In the genomic region with DNA sequence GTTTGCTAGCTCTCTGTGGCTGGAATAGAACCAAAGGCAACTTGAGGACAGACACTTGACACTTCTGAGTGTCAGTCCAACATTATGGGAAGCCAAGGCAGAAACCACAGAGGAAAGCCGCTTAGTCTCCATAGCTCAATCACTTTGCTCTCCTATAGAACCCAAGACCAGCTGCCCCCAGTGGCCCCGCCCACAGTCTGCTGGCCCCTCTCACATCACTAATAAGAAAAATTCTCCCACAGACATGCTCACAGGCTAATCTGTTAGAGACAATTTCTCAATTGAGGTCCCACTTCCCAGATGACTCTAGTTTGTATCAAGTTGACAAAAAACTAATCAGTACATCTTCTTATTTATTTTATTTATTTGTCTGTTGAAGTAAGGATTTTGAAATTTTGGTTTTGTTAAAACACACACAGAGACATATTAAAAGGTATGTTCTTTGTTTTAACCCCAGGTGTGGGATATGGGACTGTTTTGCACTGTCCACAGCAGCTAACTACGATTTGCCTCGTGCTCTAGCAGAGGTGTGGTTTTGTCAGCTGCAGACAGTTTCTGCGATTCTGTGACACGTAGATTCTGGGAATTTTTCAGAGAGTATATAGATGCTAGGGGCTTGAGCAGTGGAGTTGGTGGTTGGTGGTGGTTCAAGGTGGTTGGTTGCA, we compare ENCODE assay signal across 22 mouse cellular contexts.
"Had no signal": no experiment of that assay in that cellular context is flagged by ENCODE, and none has a peak within 500 bp of the region (broad histone marks: within the 10 kb centered on the region; RNA-seq: fewer than 3 reads in every experiment).

No protein-coding gene starts in this region.

- H3K36me3 ChIP-seq: limb, embryonic 10.5 days; limb, embryonic 13.5 days; liver, embryonic 12.5 days; liver, embryonic 15.5 days; lung, embryonic 15.5 days; midbrain, embryonic 12.5 days; midbrain, embryonic 15.5 days; neural tube, embryonic 12.5 days; neural tube, embryonic 15.5 days; stomach, embryonic 15.5 days had no signal

- ATAC-seq: liver, embryonic 12.5 days; midbrain, embryonic 15.5 days had no signal

- DNase-seq: kidney, adult 2 months; kidney, postnatal 25 days; layer of hippocampus, adult 9-11 months; liver; lung, adult 18-20 months; lung, postnatal 10 days; lung, postnatal 4 days; retina, postnatal 1 day; thymus, adult 18-20 months; thymus, postnatal 36 days had no signal

- H3K4me2 ChIP-seq: limb, embryonic 13.5 days; liver, embryonic 12.5 days; liver, embryonic 15.5 days; lung, embryonic 15.5 days; midbrain, embryonic 12.5 days; midbrain, embryonic 15.5 days; neural tube, embryonic 12.5 days; neural tube, embryonic 15.5 days; stomach, embryonic 15.5 days had no signal

- H3K4me3 ChIP-seq: layer of hippocampus, adult 2 months; limb, embryonic 10.5 days; limb, embryonic 13.5 days; liver, embryonic 12.5 days; liver, embryonic 15.5 days; lung, embryonic 15.5 days; midbrain, embryonic 12.5 days; midbrain, embryonic 15.5 days; neural tube, embryonic 12.5 days; neural tube, embryonic 15.5 days; stomach, embryonic 15.5 days had no signal

- H3K4me1 ChIP-seq: liver, embryonic 12.5 days; liver, embryonic 15.5 days; midbrain, embryonic 12.5 days had no signal

- H3K9ac ChIP-seq: limb, embryonic 13.5 days; liver, embryonic 12.5 days; liver, embryonic 15.5 days; lung, embryonic 15.5 days; midbrain, embryonic 12.5 days; midbrain, embryonic 15.5 days; neural tube, embryonic 12.5 days; neural tube, embryonic 15.5 days; stomach, embryonic 15.5 days had no signal

- H3K27ac ChIP-seq: kidney, postnatal 0 days; layer of hippocampus, adult 2 months; limb, embryonic 10.5 days; limb, embryonic 13.5 days; liver, embryonic 12.5 days; liver, embryonic 15.5 days; lung, embryonic 15.5 days; midbrain, embryonic 12.5 days; midbrain, embryonic 15.5 days; neural tube, embryonic 12.5 days; neural tube, embryonic 15.5 days; stomach, embryonic 15.5 days had no signal

- H3K27me3 ChIP-seq: lung, embryonic 15.5 days; midbrain, embryonic 12.5 days; midbrain, embryonic 15.5 days; neural tube, embryonic 12.5 days; neural tube, embryonic 15.5 days; stomach, embryonic 15.5 days had no signal

- H3K9me3 ChIP-seq: limb, embryonic 10.5 days; limb, embryonic 13.5 days; liver, embryonic 12.5 days; liver, embryonic 15.5 days; lung, embryonic 15.5 days; midbrain, embryonic 12.5 days; midbrain, embryonic 15.5 days; neural tube, embryonic 12.5 days; neural tube, embryonic 15.5 days; stomach, embryonic 15.5 days had no signal
